Mouse (Mus musculus) CH12.LX (cell line): ENCODE results near the gene Fbxw8. TPM values are rescaled to one million over a fixed set of nuclear protein-coding genes. Genes with fewer than 3 reads are reported as not detected.

Experiments
- DNase-seq: peaks from one replicate; pipeline ENCODE4 v3.0.0-alpha.2; 2013; ENCODE audit errors: extremely low read depth
- H3K27ac ChIP-seq: 2 replicates; pipeline ENCODE4 v1.5.1; 2012; ENCODE audit warnings: low read depth, mild to moderate bottlenecking, control low read depth, moderate library complexity; ENCODE audit not compliant: insufficient read depth
- H3K27me3 ChIP-seq: replicated peaks from 2 replicates; pipeline ENCODE3; 2012; ENCODE audit warnings: inconsistent platforms
- H3K36me3 ChIP-seq, 2 experiments: replicated peaks in 1 of 2; 2 replicates each; pipeline versions ENCODE3 to v1.6.1; 2012; ENCODE audit warnings: inconsistent platforms in 1 of 2, low read length in 1 of 2, mild to moderate bottlenecking in 1 of 2, mixed read lengths in 1 of 2, moderate library complexity in 1 of 2; ENCODE audit not compliant: control insufficient read depth in 1 of 2, insufficient read depth in 1 of 2
- H3K4me1 ChIP-seq, 2 experiments: 2 replicates each; pipeline ENCODE4 v1.6.1; 2012; ENCODE audit warnings: inconsistent platforms in 1 of 2, moderate library complexity in 1 of 2; ENCODE audit not compliant: insufficient read depth in 2 of 2, control insufficient read depth in 1 of 2
- H3K4me2 ChIP-seq: 2 replicates; pipeline ENCODE4 v1.6.1; 2012; ENCODE audit warnings: low read depth, mild to moderate bottlenecking, control low read depth; ENCODE audit not compliant: poor library complexity, insufficient read depth, severe bottlenecking
- H3K4me3 ChIP-seq, 3 experiments: fragments of 150-350 bp in 1 of 3; sonication (generic) in 1 of 3; replicated peaks in 1 of 3; 2 replicates each; pipeline versions ENCODE3 to v1.5.1; 2011 to 2012; ENCODE audit warnings: low read depth in 2 of 3, low read length in 2 of 3, mild to moderate bottlenecking in 2 of 3, moderate library complexity in 2 of 3, control low read depth in 1 of 3, improper control_type of control experiment in 1 of 3, inconsistent platforms in 1 of 3, mixed read lengths in 1 of 3; ENCODE audit not compliant: poor library complexity in 1 of 3
- H3K79me2 ChIP-seq: replicated peaks from 2 replicates; pipeline ENCODE4 v1.6.1; 2012; ENCODE audit warnings: mild to moderate bottlenecking, moderate library complexity; ENCODE audit not compliant: control insufficient read depth, poor library complexity, insufficient read depth, severe bottlenecking; ENCODE audit errors: extremely low read depth
- H3K9ac ChIP-seq: 2 replicates; pipeline ENCODE4 v1.6.1; 2012; ENCODE audit warnings: low read depth, mild to moderate bottlenecking, control low read depth, moderate library complexity; ENCODE audit not compliant: insufficient read depth
- H3K9me3 ChIP-seq: replicated peaks from 2 replicates; pipeline ENCODE3; 2012; ENCODE audit warnings: low read length, inconsistent platforms, mixed read lengths
- BHLHE40 ChIP-seq: IDR thresholded peaks from 2 replicates; pipeline ENCODE4 v1.6.1; 2011; ENCODE audit warnings: mild to moderate bottlenecking, low read depth, low read length, improper control_type of control experiment
- CHD1 ChIP-seq: IDR thresholded peaks from 2 replicates; pipeline ENCODE4 v1.6.1; 2012; ENCODE audit warnings: low read depth, low read length, improper control_type of control experiment, inconsistent platforms
- CTCF ChIP-seq, 2 experiments: IDR thresholded peaks in 1 of 2; conservative IDR thresholded peaks in 1 of 2; 2 replicates each; pipeline ENCODE4 v1.5.1; 2011 to 2012; ENCODE audit warnings: low read depth in 2 of 2, low read length in 2 of 2, improper control_type of control experiment in 1 of 2, inconsistent platforms in 1 of 2, mild to moderate bottlenecking in 1 of 2, moderate library complexity in 1 of 2
- E2F4 ChIP-seq: IDR thresholded peaks from 2 replicates; pipeline ENCODE4 v1.6.1; 2011; ENCODE audit warnings: low read depth, low read length, improper control_type of control experiment; ENCODE audit not compliant: insufficient replicate concordance
- GABPA ChIP-seq: IDR thresholded peaks from 2 replicates; pipeline ENCODE4 v1.6.1; 2012; ENCODE audit warnings: low read depth, low read length, improper control_type of control experiment, inconsistent platforms; ENCODE audit not compliant: insufficient replicate concordance
- HCFC1 ChIP-seq: IDR thresholded peaks from 2 replicates; pipeline ENCODE4 v1.6.1; 2012; ENCODE audit warnings: low read depth, mild to moderate bottlenecking, inconsistent platforms, low read length, improper control_type of control experiment
- JUN ChIP-seq: IDR thresholded peaks from 2 replicates; pipeline ENCODE4 v1.6.1; 2011; ENCODE audit warnings: low read depth, mild to moderate bottlenecking, low read length, improper control_type of control experiment, moderate library complexity; ENCODE audit not compliant: insufficient read depth
- KAT2A ChIP-seq: IDR thresholded peaks from 2 replicates; pipeline ENCODE4 v1.6.1; 2012; ENCODE audit warnings: low read length, improper control_type of control experiment, inconsistent platforms; ENCODE audit not compliant: insufficient replicate concordance
- MAFK ChIP-seq: IDR thresholded peaks from 2 replicates; pipeline ENCODE4 v1.6.1; 2011; ENCODE audit warnings: low read length, improper control_type of control experiment; ENCODE audit not compliant: insufficient replicate concordance
- MAX ChIP-seq: IDR thresholded peaks from 2 replicates; pipeline ENCODE4 v1.6.1; 2011; ENCODE audit warnings: low read length, improper control_type of control experiment
- MAZ ChIP-seq: IDR thresholded peaks from 2 replicates; pipeline ENCODE4 v1.6.1; 2012; ENCODE audit warnings: low read depth, mild to moderate bottlenecking, inconsistent platforms, low read length, improper control_type of control experiment, moderate library complexity
- MEF2A ChIP-seq: IDR thresholded peaks from 2 replicates; pipeline ENCODE4 v1.6.1; 2014; ENCODE audit warnings: low read depth, mild to moderate bottlenecking, inconsistent platforms, low read length, improper control_type of control experiment, borderline replicate concordance
- NRF1 ChIP-seq: IDR thresholded peaks from 2 replicates; pipeline ENCODE4 v1.6.1; 2014; ENCODE audit warnings: low read depth, mild to moderate bottlenecking, inconsistent platforms, low read length, improper control_type of control experiment, moderate library complexity
- PAX5 ChIP-seq: IDR thresholded peaks from 2 replicates; pipeline ENCODE4 v1.6.1; 2012; ENCODE audit warnings: low read length, inconsistent platforms, mixed read lengths
- POLR2A ChIP-seq: IDR thresholded peaks from 2 replicates; pipeline ENCODE4 v1.6.1; 2011; ENCODE audit warnings: low read depth, mild to moderate bottlenecking, improper control_type of control experiment, low read length
- RAD21 ChIP-seq: IDR thresholded peaks from 2 replicates; pipeline ENCODE4 v1.6.1; 2011; ENCODE audit warnings: low read depth, mild to moderate bottlenecking, low read length, improper control_type of control experiment, moderate library complexity
- SMC3 ChIP-seq: IDR thresholded peaks from 2 replicates; pipeline ENCODE4 v1.6.1; 2011; ENCODE audit warnings: low read depth, low read length, improper control_type of control experiment
- TBP ChIP-seq: conservative IDR thresholded peaks from 2 replicates; pipeline ENCODE4 v1.6.1; 2011; ENCODE audit warnings: low read depth, low read length, improper control_type of control experiment
- UBTF ChIP-seq: IDR thresholded peaks from 2 replicates; pipeline ENCODE4 v1.6.1; 2012; ENCODE audit warnings: low read depth, mild to moderate bottlenecking, inconsistent platforms, low read length, improper control_type of control experiment, moderate library complexity
- ZC3H11A ChIP-seq: IDR thresholded peaks from 2 replicates; pipeline ENCODE4 v1.6.1; 2012; ENCODE audit warnings: low read depth, mild to moderate bottlenecking, inconsistent platforms, low read length, improper control_type of control experiment
- ZKSCAN1 ChIP-seq: IDR thresholded peaks from 2 replicates; pipeline ENCODE4 v1.6.1; 2012; ENCODE audit warnings: low read depth, inconsistent platforms, low read length, improper control_type of control experiment, borderline replicate concordance
- ZMIZ1 ChIP-seq: IDR thresholded peaks from 2 replicates; pipeline ENCODE4 v1.6.1; 2012; ENCODE audit warnings: low read depth, mild to moderate bottlenecking, inconsistent platforms, low read length, improper control_type of control experiment
- dilution Hi-C: fragments of 300-500 bp; cut with MboI; formaldehyde crosslinking; loops from 2 replicates; pipeline ENCODE4 v1.14.3; 2020; ENCODE audit warnings: low sequenced_read_pairs; ENCODE audit not compliant: extremely low pct_unique_long_range_greater_than_20kb, extremely low pct_ligation_motif_present
- in situ Hi-C: fragments of 300-500 bp; cut with MboI; formaldehyde crosslinking; loops from 3 replicates; pipeline ENCODE4 v1.14.3; 2019; ENCODE audit warnings: low sequenced_read_pairs, low pct_ligation_motif_present, low pct_unique_long_range_greater_than_20kb, mixed read lengths
- polyA plus RNA-seq: library from polyadenylated mRNA; unstranded; fragments of >175 nt; gene quantifications from 2 replicates; pipeline ENCODE4 v1.2.1, GENCODE M21; 2012; ENCODE audit warnings: low read depth; ENCODE audit not compliant: insufficient read length
- total RNA-seq, 2 experiments: library from RNA; depleted of rRNA; stranded (reverse); fragments of 300-350 nt in 1 of 2; fragments of >200 nt in 1 of 2; gene quantifications; 2 replicates each; pipeline ENCODE4 v1.2.3; 2012 to 2014

The Fbxw8 gene
- total and polyA plus RNA-seq, 3 experiments, result 41.7 to 50.9 (median 47.3) TPM

GRCm38 (mm10) chr5:118026343-118026742 is 128.9 kb downstream of the Fbxw8 start:
- Histone ChIP-seq H3K27me3 (peaks cover 3% of the 10 kb centered on the region), H3K36me3 (no peaks in the 10 kb centered on the region), H3K9me3 (peaks cover 20% of the 10 kb centered on the region), H3K4me1 (peaks cover 9 to 20% of the 10 kb centered on the region in 2 experiments), H3K4me3 (no peak overlapping the region), H3K9ac (no peak overlapping the region), H3K27ac (no peak overlapping the region), H3K4me2 (no peak overlapping the region), H3K79me2 (no peaks in the 10 kb centered on the region)
- dilution Hi-C loops (no loop called here), in situ Hi-C loops (no loop called here)
- no peak for DNase-seq
- no peak for TF ChIP-seq GABPA
- no peak for TF ChIP-seq ZC3H11A
- no peak for TF ChIP-seq ZKSCAN1
- no peak for TF ChIP-seq KAT2A
- no peak for TF ChIP-seq CHD1
- no peak for TF ChIP-seq E2F4
- TF ChIP-seq UBTF, result no peak
- no peak for TF ChIP-seq JUN

GRCm38 (mm10) chr5:118025880-118026279 is 129.4 kb downstream of the Fbxw8 start:
- Histone ChIP-seq H3K27me3 (peaks cover 3% of the 10 kb centered on the region), H3K36me3 (no peaks in the 10 kb centered on the region), H3K27ac (no peak overlapping the region), H3K4me2 (no peak overlapping the region), H3K9ac (no peak overlapping the region), H3K4me1 (peaks cover 9 to 20% of the 10 kb centered on the region in 2 experiments), H3K79me2 (no peaks in the 10 kb centered on the region), H3K4me3 (no peak overlapping the region), H3K9me3 (peaks cover 20% of the 10 kb centered on the region)
- DNase-seq, result no peak
- in situ Hi-C loops, result no loop called here
- TF ChIP-seq HCFC1, result no peak
- no peak for TF ChIP-seq PAX5
- TF ChIP-seq CTCF (conservative IDR thresholded peaks at IDR 0.05 in 1 of 2, IDR thresholded peaks at IDR 0.05 in 1 of 2; ENCODE audit: low read depth in 2 of 2, low read length in 2 of 2), result no peak
- TF ChIP-seq NRF1, result no peak
- no peak for TF ChIP-seq MAZ
- TF ChIP-seq GABPA, result no peak
- no peak for TF ChIP-seq SMC3
- TF ChIP-seq MAFK, result no peak
- TF ChIP-seq RAD21, result no peak
- TF ChIP-seq MEF2A, result no peak
- no peak for TF ChIP-seq ZMIZ1
- TF ChIP-seq TBP, result no peak
- no peak for TF ChIP-seq MAX
- TF ChIP-seq POLR2A, result no peak
- TF ChIP-seq BHLHE40, result no peak
- dilution Hi-C loops, result no loop called here
